Mouse (Mus musculus): ENCODE results near the gene Daglb. TPM values are rescaled to one million over a fixed set of nuclear protein-coding genes. Genes with fewer than 3 reads are reported as not detected.
"Not testable (repeated sequence)": the region's sequence is repeated elsewhere in the genome, so short reads cannot be mapped to it uniquely, and the experiment has no call there.

Daglb gene
- polyA plus RNA-seq, 1 experiment from 2014 or later: 21.7 TPM

- Histone ChIP-seq H3K27ac (ENCODE audit: low read depth, low read length) (no peak overlapping the region), H3K4me1 (ENCODE audit: control insufficient read depth, insufficient read depth, low read length) (no peaks in the 10 kb centered on the region), H3K4me2 (ENCODE audit: low read depth, low read length) (no peak overlapping the region), H3K9me3 (ENCODE audit: control insufficient read depth, low read length) (no peaks in the 10 kb centered on the region), H3K4me3 (ENCODE audit: low read depth, low read length) (no peak overlapping the region), H3K36me3 (ENCODE audit: control insufficient read depth, insufficient read depth, low read length) (peaks cover 14% of the 10 kb centered on the region), H3K27me3 (ENCODE audit: control insufficient read depth, insufficient read depth, low read length) (no peaks in the 10 kb centered on the region), H3K9ac (replicated peaks; ENCODE audit: low read depth, low read length) (no peak overlapping the region)
- 90% methylated on average over 3 of the region's 3 CpGs for WGBS
- no peak for ATAC-seq (ENCODE audit: low read depth)
Observed at GRCm38 (mm10) chr5:143497451-143497850, 33.1 kb downstream of the Daglb start.

- H3K27ac ChIP-seq (ENCODE audit: low read depth, low read length): no peak overlapping the region
- H3K4me3 ChIP-seq (ENCODE audit: low read depth, low read length): no peak overlapping the region
- H3K9me3 ChIP-seq (ENCODE audit: control insufficient read depth, low read length): no peaks in the 10 kb centered on the region
- H3K27me3 ChIP-seq (ENCODE audit: control insufficient read depth, insufficient read depth, low read length): no peaks in the 10 kb centered on the region
- H3K4me2 ChIP-seq (ENCODE audit: low read depth, low read length): no peak overlapping the region
- H3K9ac ChIP-seq (replicated peaks; ENCODE audit: low read depth, low read length): no peak overlapping the region
- H3K4me1 ChIP-seq (ENCODE audit: control insufficient read depth, insufficient read depth, low read length): no peaks in the 10 kb centered on the region
- ATAC-seq (ENCODE audit: low read depth): no peak
- 96% methylated on average over 7 of the region's 7 CpGs for WGBS
- peaks cover 27% of the 10 kb centered on the region for H3K36me3 ChIP-seq (ENCODE audit: control insufficient read depth, insufficient read depth, low read length)
Observed at GRCm38 (mm10) chr5:143499197-143499596, 34.8 kb downstream of the Daglb start.

- Histone ChIP-seq H3K4me1 (ENCODE audit: control insufficient read depth, insufficient read depth, low read length) (no peaks in the 10 kb centered on the region), H3K36me3 (ENCODE audit: control insufficient read depth, insufficient read depth, low read length) (peaks cover 29% of the 10 kb centered on the region), H3K4me3 (ENCODE audit: low read depth, low read length) (no peak overlapping the region), H3K9me3 (ENCODE audit: control insufficient read depth, low read length) (no peaks in the 10 kb centered on the region), H3K9ac (replicated peaks; ENCODE audit: low read depth, low read length) (no peak overlapping the region), H3K4me2 (ENCODE audit: low read depth, low read length) (no peak overlapping the region), H3K27me3 (ENCODE audit: control insufficient read depth, insufficient read depth, low read length) (no peaks in the 10 kb centered on the region), H3K27ac (ENCODE audit: low read depth, low read length) (no peak overlapping the region)
- 96% methylated on average over 4 of the region's 4 CpGs for WGBS
- ATAC-seq (ENCODE audit: low read depth): no peak
Observed at GRCm38 (mm10) chr5:143499686-143500085, 35.3 kb downstream of the Daglb start.

- not testable (repeated sequence) for H3K4me2 ChIP-seq (ENCODE audit: low read depth, low read length); H3K9ac ChIP-seq (replicated peaks; ENCODE audit: low read depth, low read length); H3K27ac ChIP-seq (ENCODE audit: low read depth, low read length); H3K27me3 ChIP-seq (ENCODE audit: control insufficient read depth, insufficient read depth, low read length); H3K4me1 ChIP-seq (ENCODE audit: control insufficient read depth, insufficient read depth, low read length); H3K4me3 ChIP-seq (ENCODE audit: low read depth, low read length); H3K9me3 ChIP-seq (ENCODE audit: control insufficient read depth, low read length); ATAC-seq (ENCODE audit: low read depth)
- 88% methylated on average over 13 of the region's 14 CpGs for WGBS
- H3K36me3 ChIP-seq (ENCODE audit: control insufficient read depth, insufficient read depth, low read length): peaks cover 32% of the 10 kb centered on the region
Observed at GRCm38 (mm10) chr5:143500711-143501110, 36.3 kb downstream of the Daglb start.

- no peak for ATAC-seq (ENCODE audit: low read depth)
- no peaks in the 10 kb centered on the region for H3K4me1 ChIP-seq (ENCODE audit: control insufficient read depth, insufficient read depth, low read length)
- H3K9me3 ChIP-seq (ENCODE audit: control insufficient read depth, low read length): no peaks in the 10 kb centered on the region
- H3K36me3 ChIP-seq (ENCODE audit: control insufficient read depth, insufficient read depth, low read length): peaks cover 32% of the 10 kb centered on the region
- H3K4me2 ChIP-seq (ENCODE audit: low read depth, low read length): no peak overlapping the region
- H3K27ac ChIP-seq (ENCODE audit: low read depth, low read length): no peak overlapping the region
- H3K9ac ChIP-seq (replicated peaks; ENCODE audit: low read depth, low read length): no peak overlapping the region
- H3K4me3 ChIP-seq (ENCODE audit: low read depth, low read length): no peak overlapping the region
- H3K27me3 ChIP-seq (ENCODE audit: control insufficient read depth, insufficient read depth, low read length): no peaks in the 10 kb centered on the region
- 91% methylated on average over 8 of the region's 8 CpGs for WGBS
Observed at GRCm38 (mm10) chr5:143501140-143501539, 36.8 kb downstream of the Daglb start.

GRCm38 (mm10) chr5:143501649-143502048 lies 37.3 kb downstream of the Daglb start:
- Histone ChIP-seq H3K27me3 (ENCODE audit: control insufficient read depth, insufficient read depth, low read length) (no peaks in the 10 kb centered on the region), H3K27ac (ENCODE audit: low read depth, low read length) (no peak overlapping the region), H3K4me1 (ENCODE audit: control insufficient read depth, insufficient read depth, low read length) (no peaks in the 10 kb centered on the region), H3K9me3 (ENCODE audit: control insufficient read depth, low read length) (no peaks in the 10 kb centered on the region), H3K9ac (replicated peaks; ENCODE audit: low read depth, low read length) (no peak overlapping the region), H3K4me2 (ENCODE audit: low read depth, low read length) (no peak overlapping the region), H3K36me3 (ENCODE audit: control insufficient read depth, insufficient read depth, low read length) (peaks cover 32% of the 10 kb centered on the region), H3K4me3 (ENCODE audit: low read depth, low read length) (no peak overlapping the region)
- WGBS: 81% methylated on average over 2 of the region's 2 CpGs
- ATAC-seq (ENCODE audit: low read depth): no peak

GRCm38 (mm10) chr5:143502899-143503557 lies 38.6 kb downstream of the Daglb start:
- no peak for ATAC-seq (ENCODE audit: low read depth)
- WGBS: 93% methylated on average over 19 of the region's 19 CpGs

GRCm38 (mm10) chr5:143503740-143504139 lies 39.4 kb downstream of the Daglb start:
- no peak for ATAC-seq (ENCODE audit: low read depth)
- peaks cover 31% of the 10 kb centered on the region for H3K36me3 ChIP-seq (ENCODE audit: control insufficient read depth, insufficient read depth, low read length)
- no peaks in the 10 kb centered on the region for H3K4me1 ChIP-seq (ENCODE audit: control insufficient read depth, insufficient read depth, low read length)
- H3K27me3 ChIP-seq (ENCODE audit: control insufficient read depth, insufficient read depth, low read length): no peaks in the 10 kb centered on the region
- H3K27ac ChIP-seq (ENCODE audit: low read depth, low read length): no peak overlapping the region
- no peaks in the 10 kb centered on the region for H3K9me3 ChIP-seq (ENCODE audit: control insufficient read depth, low read length)
- no peak overlapping the region for H3K4me2 ChIP-seq (ENCODE audit: low read depth, low read length)
- H3K9ac ChIP-seq (replicated peaks; ENCODE audit: low read depth, low read length): no peak overlapping the region
- no peak overlapping the region for H3K4me3 ChIP-seq (ENCODE audit: low read depth, low read length)
- WGBS: 92% methylated on average over 6 of the region's 6 CpGs

More at GRCm38 (mm10) chr5:143502899-143503557, 38.6 kb downstream of the Daglb start:
- no peaks in the 10 kb centered on the region for H3K27me3 ChIP-seq (ENCODE audit: control insufficient read depth, insufficient read depth, low read length)
- H3K9me3 ChIP-seq (ENCODE audit: control insufficient read depth, low read length): no peaks in the 10 kb centered on the region
- H3K27ac ChIP-seq (ENCODE audit: low read depth, low read length): no peak overlapping the region
- H3K36me3 ChIP-seq (ENCODE audit: control insufficient read depth, insufficient read depth, low read length): peaks cover 32% of the 10 kb centered on the region
- no peak overlapping the region for H3K4me2 ChIP-seq (ENCODE audit: low read depth, low read length)
- H3K4me1 ChIP-seq (ENCODE audit: control insufficient read depth, insufficient read depth, low read length): no peaks in the 10 kb centered on the region
- H3K9ac ChIP-seq (replicated peaks; ENCODE audit: low read depth, low read length): no peak overlapping the region
- H3K4me3 ChIP-seq (ENCODE audit: low read depth, low read length): no peak overlapping the region

- Histone ChIP-seq H3K9ac (replicated peaks; ENCODE audit: low read depth, low read length) (no peak overlapping the region), H3K4me1 (ENCODE audit: control insufficient read depth, insufficient read depth, low read length) (no peaks in the 10 kb centered on the region), H3K27me3 (ENCODE audit: control insufficient read depth, insufficient read depth, low read length) (no peaks in the 10 kb centered on the region), H3K9me3 (ENCODE audit: control insufficient read depth, low read length) (no peaks in the 10 kb centered on the region), H3K36me3 (ENCODE audit: control insufficient read depth, insufficient read depth, low read length) (peaks cover 29% of the 10 kb centered on the region), H3K4me3 (ENCODE audit: low read depth, low read length) (no peak overlapping the region), H3K27ac (ENCODE audit: low read depth, low read length) (no peak overlapping the region), H3K4me2 (ENCODE audit: low read depth, low read length) (no peak overlapping the region)
- ATAC-seq (ENCODE audit: low read depth): no peak
- 70% methylated on average over 3 of the region's 3 CpGs for WGBS
Observed at GRCm38 (mm10) chr5:143504453-143504852, 40.1 kb downstream of the Daglb start.
